Mouse (Mus musculus) embryonic facial prominence, embryonic 13.5 days (tissue): Measurements from ENCODE around the gene Fjx1. TPM values are rescaled to one million over a fixed set of nuclear protein-coding genes. Genes with fewer than 3 reads are reported as not detected.

Experiments
- ATAC-seq: fragments of 200-750 bp; cut with Nextera tagmentation; 2 replicates; pipeline ENCODE4 v1.8.0; 2017; ENCODE audit warnings: low read depth; ENCODE audit not compliant: insufficient number of reproducible peaks, insufficient read depth, low FRiP score, low TSS enrichment
- H3K27ac ChIP-seq: fragments of 300-500 bp; sonication (generic); 2 replicates; pipeline ENCODE4 v1.5.1; 2015; ENCODE audit warnings: moderate library complexity, mild to moderate bottlenecking, inconsistent platforms
- H3K27me3 ChIP-seq: fragments of 300-500 bp; sonication (generic); 2 replicates; pipeline ENCODE4 v1.6.1; 2015; ENCODE audit warnings: mild to moderate bottlenecking, inconsistent platforms
- H3K36me3 ChIP-seq: fragments of 300-500 bp; sonication (generic); 2 replicates; pipeline ENCODE4 v1.6.1; 2015; ENCODE audit warnings: mild to moderate bottlenecking, inconsistent platforms
- H3K4me1 ChIP-seq: fragments of 300-500 bp; sonication (generic); 2 replicates; pipeline ENCODE4 v1.6.1; 2015; ENCODE audit warnings: inconsistent platforms
- H3K4me2 ChIP-seq: fragments of 300-500 bp; sonication (generic); 2 replicates; pipeline ENCODE4 v1.6.1; 2015; ENCODE audit warnings: moderate library complexity, mild to moderate bottlenecking, inconsistent platforms
- H3K4me3 ChIP-seq: fragments of 300-500 bp; sonication (generic); 2 replicates; pipeline ENCODE4 v1.5.1; 2015; ENCODE audit warnings: mild to moderate bottlenecking, inconsistent platforms
- H3K9ac ChIP-seq: fragments of 300-500 bp; sonication (generic); 2 replicates; pipeline ENCODE4 v1.6.1; 2015; ENCODE audit warnings: mild to moderate bottlenecking, inconsistent platforms
- H3K9me3 ChIP-seq: fragments of 300-500 bp; sonication (generic); 2 replicates; pipeline ENCODE4 v1.6.1; 2016; ENCODE audit warnings: inconsistent platforms
- WGBS: fragments of 180-500 bp; shearing (Covaris S2); methylation state at CpG from one replicate; pipeline ENCODE4 v1.1.7; 2015; ENCODE audit warnings: mixed read lengths; 5-methylcytosine and 5-hydroxymethylcytosine counted together
- polyA plus RNA-seq: library from polyadenylated mRNA; unstranded; fragments of >200 nt; fragmentation: Nextera tagmentation; extraction: Ambion mirVana; gene quantifications from 2 replicates; pipeline ENCODE4 v1.2.1, GENCODE M21; 2015

Gene Fjx1
- polyA plus RNA-seq, 1 experiment from 2014 or later, result 16.7 TPM

DNA sequence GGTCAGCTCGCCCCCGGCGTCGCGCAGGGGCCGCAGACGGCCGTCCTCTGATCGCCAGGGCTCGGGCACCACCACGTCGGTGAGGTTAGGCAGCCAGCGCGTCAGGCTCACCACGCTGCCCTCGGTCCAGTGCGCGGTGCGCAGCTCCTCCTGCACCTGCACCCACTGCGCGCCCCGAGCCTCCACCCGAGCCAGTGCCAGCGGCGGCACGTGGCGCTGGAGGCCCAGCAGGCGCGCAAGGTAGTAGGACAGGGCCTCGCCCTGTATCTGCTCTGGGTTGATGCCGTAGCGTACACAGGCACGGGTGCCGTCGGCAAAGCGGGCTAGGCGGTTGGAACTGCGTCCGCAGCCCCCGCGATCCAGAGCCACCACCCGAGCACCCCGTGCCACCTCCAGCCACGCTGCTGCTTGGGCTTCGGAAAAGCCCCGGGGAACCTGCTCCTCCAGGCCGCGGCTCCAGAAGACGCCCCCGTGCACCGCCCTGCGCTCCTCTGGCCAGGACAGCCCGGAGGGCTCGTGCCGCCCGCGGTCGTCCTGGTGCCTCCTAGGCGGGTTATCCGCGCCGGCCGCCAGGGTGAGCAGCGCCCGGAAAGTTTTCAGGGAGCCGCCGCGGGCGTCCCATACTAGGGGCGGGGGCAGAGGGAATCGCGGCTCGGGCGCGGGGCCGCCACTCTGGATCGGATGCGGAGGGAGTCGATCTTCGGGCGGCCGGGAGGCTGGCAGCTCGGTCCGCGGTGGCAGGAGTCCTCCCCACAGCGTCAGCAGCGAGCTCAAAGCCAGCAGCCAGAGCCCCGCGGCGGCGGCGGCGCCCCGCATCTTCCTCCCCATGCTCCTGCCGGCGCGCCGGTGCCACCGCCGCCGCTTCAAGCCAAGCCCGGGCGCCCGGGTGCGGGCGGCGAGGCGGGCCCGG is 1.3 kb downstream of the Fjx1 start:
- H3K4me2 ChIP-seq, result peak overlapping the region; percentile 98
- peak overlapping the region; percentile 74 for H3K4me3 ChIP-seq
- peak overlapping the region; percentile 88 for H3K27ac ChIP-seq
- WGBS, result under 1% methylated on average over 106 of the region's 109 CpGs
- no peaks in the 10 kb centered on the region for H3K27me3 ChIP-seq
- peak; percentile 34 for ATAC-seq
- no peaks in the 10 kb centered on the region for H3K36me3 ChIP-seq
- peak overlapping the region; percentile 85 for H3K9ac ChIP-seq
- no peaks in the 10 kb centered on the region for H3K9me3 ChIP-seq
- H3K4me1 ChIP-seq, result peaks cover 38% of the 10 kb centered on the region

DNA sequence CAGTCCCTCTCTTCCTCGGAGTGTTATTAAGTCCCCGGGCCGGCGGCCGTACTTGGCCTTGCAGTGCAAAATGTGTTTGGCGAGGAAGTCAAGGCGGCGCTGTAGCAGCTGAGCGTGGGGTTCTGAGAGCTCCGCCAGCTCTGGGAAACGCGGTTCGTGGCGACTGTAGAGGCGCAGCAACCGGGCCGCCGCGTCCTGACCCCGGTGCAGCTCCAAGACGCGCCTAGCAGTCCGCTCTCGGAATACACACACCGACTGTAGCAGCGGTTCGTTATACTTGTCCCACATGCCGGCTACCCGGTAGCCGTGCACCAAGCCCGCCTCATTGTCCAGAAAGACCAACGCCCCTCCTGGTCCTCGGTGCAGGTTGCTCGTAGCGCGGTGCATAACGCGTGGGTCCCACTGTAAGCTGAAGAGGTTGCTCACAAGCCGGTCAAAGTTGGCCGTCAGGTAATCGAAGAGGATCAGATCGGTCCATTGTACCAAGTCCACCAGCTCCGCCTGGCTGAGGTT is 2.0 kb downstream of the Fjx1 start:
- H3K4me1 ChIP-seq, result peaks cover 38% of the 10 kb centered on the region
- H3K27me3 ChIP-seq, result no peaks in the 10 kb centered on the region
- H3K36me3 ChIP-seq, result no peaks in the 10 kb centered on the region
- peak; percentile 26; the same call in 1 of the 2 replicates for ATAC-seq
- no peaks in the 10 kb centered on the region for H3K9me3 ChIP-seq
- peak overlapping the region; percentile 74 for H3K4me3 ChIP-seq
- under 1% methylated on average over 43 of the region's 43 CpGs for WGBS
- peak overlapping the region; percentile 98 for H3K4me2 ChIP-seq
- H3K27ac ChIP-seq, result peak overlapping the region; percentile 88; the same call in 1 of the 2 replicates
- H3K9ac ChIP-seq, result peak overlapping the region; percentile 85

DNA sequence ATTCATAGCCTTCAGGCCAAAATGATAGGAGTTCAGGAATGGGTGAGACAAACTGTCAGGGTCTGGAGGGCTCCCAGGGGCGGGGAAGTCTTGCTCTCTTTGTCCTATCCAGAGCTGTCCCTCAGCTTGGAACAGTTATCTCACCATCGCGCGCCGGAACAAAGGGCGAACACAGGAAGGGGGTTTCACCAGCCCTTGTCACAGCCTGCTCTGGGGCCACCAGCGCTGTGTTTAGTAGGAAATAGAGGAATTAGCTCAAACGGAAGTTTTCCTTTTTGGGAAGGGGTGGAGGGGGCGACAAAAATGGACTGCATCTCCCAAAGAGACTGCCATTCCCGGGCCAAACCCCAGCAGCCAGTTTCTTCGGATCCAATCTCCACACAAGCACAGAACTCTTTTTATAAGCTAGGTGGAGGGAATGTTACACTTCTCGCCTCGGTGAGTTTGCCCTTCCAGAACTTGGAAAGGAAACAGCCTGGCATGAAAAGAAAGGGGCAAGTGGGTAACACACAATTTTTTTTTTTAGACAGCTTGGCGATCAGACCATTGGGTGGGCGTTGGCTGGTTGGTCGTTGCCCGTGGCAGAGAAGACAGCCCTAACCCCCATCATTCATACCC is 2.6 kb downstream of the Fjx1 start:
- WGBS, result under 1% methylated on average over 17 of the region's 17 CpGs
- peak overlapping the region; percentile 85 for H3K9ac ChIP-seq
- H3K4me1 ChIP-seq, result peaks cover 38% of the 10 kb centered on the region
- H3K27me3 ChIP-seq, result no peaks in the 10 kb centered on the region
- H3K4me2 ChIP-seq, result peak overlapping the region; percentile 98
- peak overlapping the region; percentile 88 for H3K27ac ChIP-seq
- H3K36me3 ChIP-seq, result no peaks in the 10 kb centered on the region
- no peaks in the 10 kb centered on the region for H3K9me3 ChIP-seq
- no peak for ATAC-seq
- peak overlapping the region; percentile 74 for H3K4me3 ChIP-seq

- Histone ChIP-seq H3K4me1 (peaks cover 38% of the 10 kb centered on the region), H3K9me3 (no peaks in the 10 kb centered on the region), H3K36me3 (no peaks in the 10 kb centered on the region), H3K9ac (no peak overlapping the region), H3K4me3 (peak overlapping the region; percentile 74), H3K27me3 (no peaks in the 10 kb centered on the region), H3K4me2 (peak overlapping the region; percentile 98), H3K27ac (no peak overlapping the region)
- no peak for ATAC-seq
- WGBS, result 28% methylated on average over 1 of the region's 1 CpGs
Observed at GRCm38 (mm10) chr2:102449056-102449455, 3.2 kb downstream of the Fjx1 start.

- 0 out of 2 replicates have a peak overlapping the region, but pooled peaks have one; percentile 12 for H3K27ac ChIP-seq
- no peak overlapping the region for H3K4me3 ChIP-seq
- no peak overlapping the region for H3K9ac ChIP-seq
- peaks cover 35% of the 10 kb centered on the region for H3K4me1 ChIP-seq
- no peaks in the 10 kb centered on the region for H3K27me3 ChIP-seq
- H3K9me3 ChIP-seq, result no peaks in the 10 kb centered on the region
- no peaks in the 10 kb centered on the region for H3K36me3 ChIP-seq
- peak overlapping the region; percentile 31 for H3K4me2 ChIP-seq
- ATAC-seq, result no peak
- WGBS, result 41% methylated on average over 7 of the region's 7 CpGs
Observed at GRCm38 (mm10) chr2:102447831-102448230, 4.5 kb downstream of the Fjx1 start.

GRCm38 (mm10) chr2:102446851-102447250 is 5.4 kb downstream of the Fjx1 start:
- Histone ChIP-seq H3K4me1 (peaks cover 28% of the 10 kb centered on the region), H3K36me3 (no peaks in the 10 kb centered on the region), H3K4me3 (no peak overlapping the region), H3K27ac (no peak overlapping the region), H3K9ac (no peak overlapping the region), H3K4me2 (no peak overlapping the region), H3K9me3 (no peaks in the 10 kb centered on the region), H3K27me3 (no peaks in the 10 kb centered on the region)
- no peak for ATAC-seq
- 84% methylated on average over 4 of the region's 4 CpGs for WGBS

DNA sequence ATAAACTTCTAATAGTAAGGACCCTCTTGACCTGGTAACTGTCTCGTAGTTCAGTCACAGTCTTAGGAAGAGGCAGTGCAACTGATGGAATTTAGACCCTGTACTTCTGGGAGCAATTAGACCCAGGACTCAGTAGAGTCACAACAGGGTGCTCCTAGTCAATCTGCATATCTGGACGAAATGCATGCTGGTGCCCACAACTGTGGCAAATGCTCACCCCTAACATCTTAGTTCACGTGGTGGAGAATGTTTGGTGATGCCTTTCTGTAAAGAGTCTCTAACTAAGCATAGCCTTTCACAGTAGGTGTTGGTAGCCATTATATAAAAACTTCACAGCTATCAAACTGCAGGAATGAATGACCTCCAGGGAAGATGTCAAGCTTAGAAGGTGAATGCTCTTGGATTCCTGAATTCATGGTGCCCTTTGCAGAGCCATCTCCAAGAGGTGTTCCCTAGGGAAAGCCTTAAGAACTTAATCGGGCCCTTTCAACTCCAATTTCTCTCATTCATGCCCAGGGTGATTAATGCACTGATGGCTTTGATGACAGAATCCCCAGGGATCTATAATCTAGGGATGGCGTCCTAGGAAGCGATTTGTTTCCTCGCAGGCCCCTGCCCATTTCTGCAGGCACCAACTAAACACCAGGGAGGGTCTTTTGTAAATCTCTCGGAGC is 14.8 kb downstream of the Fjx1 start:
- H3K27me3 ChIP-seq, result peaks cover 4% of the 10 kb centered on the region; the same call in 1 of the 2 replicates
- no peak overlapping the region for H3K27ac ChIP-seq
- H3K4me3 ChIP-seq, result no peak overlapping the region
- H3K4me2 ChIP-seq, result no peak overlapping the region
- no peak for ATAC-seq
- H3K4me1 ChIP-seq, result no peaks in the 10 kb centered on the region
- 39% methylated on average over 8 of the region's 8 CpGs for WGBS
- H3K9ac ChIP-seq, result no peak overlapping the region
- no peaks in the 10 kb centered on the region for H3K9me3 ChIP-seq
- no peaks in the 10 kb centered on the region for H3K36me3 ChIP-seq

GRCm38 (mm10) chr2:102433879-102434278 is 18.4 kb downstream of the Fjx1 start:
- Histone ChIP-seq H3K9ac (no peak overlapping the region), H3K4me1 (no peaks in the 10 kb centered on the region), H3K36me3 (no peaks in the 10 kb centered on the region), H3K4me3 (no peak overlapping the region), H3K4me2 (no peak overlapping the region), H3K27me3 (no peaks in the 10 kb centered on the region), H3K27ac (no peak overlapping the region), H3K9me3 (no peaks in the 10 kb centered on the region)
- ATAC-seq, result no peak
- 77% methylated on average over 1 of the region's 1 CpGs for WGBS

DNA sequence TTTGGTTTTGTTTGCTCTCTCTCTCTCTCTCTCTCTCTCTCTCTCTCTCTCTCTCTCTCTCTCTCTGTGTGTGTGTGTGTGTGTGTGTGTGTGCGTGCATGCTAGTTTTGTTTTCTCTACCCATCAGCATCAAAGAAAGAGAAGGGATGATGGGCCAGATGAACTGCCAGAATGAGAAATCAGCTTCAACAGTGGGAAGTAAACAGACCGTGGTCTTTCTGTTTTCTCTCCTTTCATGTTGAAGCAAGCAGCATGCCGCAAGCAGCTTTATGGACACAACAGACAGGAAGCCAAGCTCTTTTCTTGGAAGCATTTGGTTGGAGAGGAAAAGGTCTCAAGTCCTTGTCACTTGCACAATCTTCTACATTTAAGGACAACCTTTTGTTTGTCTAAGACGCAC is 21.2 kb downstream of the Fjx1 start:
- ATAC-seq, result no peak
- no peaks in the 10 kb centered on the region for H3K27me3 ChIP-seq
- H3K9ac ChIP-seq, result no peak overlapping the region
- no peak overlapping the region for H3K4me2 ChIP-seq
- H3K4me1 ChIP-seq, result no peaks in the 10 kb centered on the region
- H3K9me3 ChIP-seq, result no peaks in the 10 kb centered on the region
- H3K4me3 ChIP-seq, result no peak overlapping the region
- H3K36me3 ChIP-seq, result no peaks in the 10 kb centered on the region
- 56% methylated on average over 3 of the region's 4 CpGs for WGBS
- H3K27ac ChIP-seq, result no peak overlapping the region

DNA sequence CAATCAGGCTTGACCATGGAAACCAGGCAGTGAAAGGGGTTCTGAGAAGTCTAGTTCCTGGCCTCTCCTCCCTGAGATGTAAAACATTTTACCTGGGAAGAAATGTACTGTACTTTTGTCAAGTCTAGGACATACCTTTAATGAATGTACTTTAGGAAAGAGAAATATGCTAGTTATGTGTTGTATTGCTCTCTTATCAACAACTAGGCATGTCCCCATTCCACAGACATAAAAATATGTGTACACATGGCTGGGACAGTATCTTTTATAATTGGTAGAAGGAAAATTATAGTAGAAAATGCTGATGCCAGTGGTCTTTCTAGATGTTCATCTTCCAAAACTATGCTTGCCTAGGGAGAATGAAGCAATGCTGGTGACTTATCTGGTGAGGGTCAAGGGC is 24.3 kb downstream of the Fjx1 start:
- Histone ChIP-seq H3K9me3 (no peaks in the 10 kb centered on the region), H3K4me2 (no peak overlapping the region), H3K36me3 (no peaks in the 10 kb centered on the region), H3K27me3 (no peaks in the 10 kb centered on the region), H3K4me3 (no peak overlapping the region), H3K27ac (no peak overlapping the region), H3K4me1 (no peaks in the 10 kb centered on the region), H3K9ac (no peak overlapping the region)
- ATAC-seq, result no peak

DNA sequence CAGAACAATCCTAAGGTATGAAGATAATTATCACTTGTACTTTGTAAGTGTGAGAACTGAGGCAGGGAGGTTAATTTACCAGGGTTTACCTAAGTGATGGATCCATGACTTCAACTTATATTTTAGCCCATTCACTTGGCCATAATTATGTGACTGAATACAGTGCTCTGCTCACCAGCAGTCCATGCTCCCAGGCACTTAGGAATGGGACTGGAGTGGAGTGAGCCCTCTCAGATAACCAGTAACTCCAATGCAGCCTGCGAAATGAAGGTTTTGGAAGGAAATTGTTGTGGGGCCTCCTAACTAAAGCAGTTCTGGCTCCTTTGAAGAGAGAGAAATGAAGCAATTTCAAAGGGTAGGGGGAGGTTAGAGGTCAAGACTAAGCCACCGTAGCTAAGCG is 25.9 kb downstream of the Fjx1 start:
- 28% methylated on average over 3 of the region's 3 CpGs for WGBS
- Histone ChIP-seq H3K4me3 (no peak overlapping the region), H3K27ac (no peak overlapping the region), H3K36me3 (no peaks in the 10 kb centered on the region), H3K27me3 (no peaks in the 10 kb centered on the region), H3K4me1 (no peaks in the 10 kb centered on the region), H3K9ac (no peak overlapping the region), H3K9me3 (no peaks in the 10 kb centered on the region), H3K4me2 (no peak overlapping the region)
- no peak for ATAC-seq
